Mouse (Mus musculus) natural killer cell, adult 2 months (primary cell): ENCODE measurements at regions not wholly inside any gene's neighbourhood (a gene's known extent, or its start where the extent isn't known, plus 50 kb on each side); places are given as distances from the start of the nearest gene placed in this dataset.

ENCODE experiments used
- DNase-seq, 2 experiments: peaks; one replicate each; pipeline ENCODE4 v3.0.0; 2022; ENCODE audit warnings: low spot score in 2 of 2

- no peak for DNase-seq
These were observed 58.3 kb upstream of the N6amt1 start for GRCm38 (mm10) chr16:87295727-87296126.

GRCm38 (mm10) chr16:87292826-87293225 is 61.2 kb upstream of the N6amt1 start:
- no peak for DNase-seq

GRCm38 (mm10) chr16:87291716-87292115 is 62.3 kb upstream of the N6amt1 start:
- no peak for DNase-seq

GRCm38 (mm10) chr16:87285639-87286038 is 68.3 kb upstream of the N6amt1 start:
- DNase-seq, result no peak

- DNase-seq, result no peak
These were observed 69.0 kb upstream of the N6amt1 start for GRCm38 (mm10) chr16:87284835-87285510.

- no peak for DNase-seq
These were observed 75.5 kb upstream of the N6amt1 start for GRCm38 (mm10) chr16:87278518-87278917.

- DNase-seq, result peak in 1 of 2 experiments; percentile 1
These were observed 81.6 kb upstream of the N6amt1 start for GRCm38 (mm10) chr16:87272363-87272762.

GRCm38 (mm10) chr16:87267954-87268804 is 85.8 kb upstream of the N6amt1 start:
- DNase-seq, result no peak

- DNase-seq, result no peak
These were observed 86.5 kb upstream of the N6amt1 start for GRCm38 (mm10) chr16:87267517-87267916.

- DNase-seq, result no peak
These were observed 90.4 kb upstream of the N6amt1 start for GRCm38 (mm10) chr16:87263571-87263970.

GRCm38 (mm10) chr16:87263041-87263440 is 90.9 kb upstream of the N6amt1 start:
- no peak for DNase-seq

- no peak for DNase-seq
These were observed 91.5 kb upstream of the N6amt1 start for GRCm38 (mm10) chr16:87262497-87262896.

GRCm38 (mm10) chr16:87261527-87261926 is 92.5 kb upstream of the N6amt1 start:
- DNase-seq, result no peak

- DNase-seq, result no peak
These were observed 99.2 kb upstream of the N6amt1 start for GRCm38 (mm10) chr16:87254736-87255135.

- no peak for DNase-seq
These were observed 103.5 kb upstream of the N6amt1 start for GRCm38 (mm10) chr16:87250531-87250930.

GRCm38 (mm10) chr16:87249903-87250302 is 104.1 kb upstream of the N6amt1 start:
- DNase-seq, result no peak

- no peak for DNase-seq
These were observed 105.4 kb upstream of the N6amt1 start for GRCm38 (mm10) chr16:87248501-87249030.

GRCm38 (mm10) chr16:87245933-87246791 is 107.8 kb upstream of the N6amt1 start:
- DNase-seq, result no peak

- no peak for DNase-seq
These were observed 108.5 kb upstream of the N6amt1 start for GRCm38 (mm10) chr16:87245441-87245840.

- DNase-seq, result no peak
These were observed 112.0 kb upstream of the N6amt1 start for GRCm38 (mm10) chr16:87242027-87242426.

- no peak for DNase-seq
These were observed 114.9 kb upstream of the N6amt1 start for GRCm38 (mm10) chr16:87239105-87239504.

- no peak for DNase-seq
These were observed 119.8 kb upstream of the N6amt1 start for GRCm38 (mm10) chr16:87234199-87234598.
